In the genomic region with DNA sequence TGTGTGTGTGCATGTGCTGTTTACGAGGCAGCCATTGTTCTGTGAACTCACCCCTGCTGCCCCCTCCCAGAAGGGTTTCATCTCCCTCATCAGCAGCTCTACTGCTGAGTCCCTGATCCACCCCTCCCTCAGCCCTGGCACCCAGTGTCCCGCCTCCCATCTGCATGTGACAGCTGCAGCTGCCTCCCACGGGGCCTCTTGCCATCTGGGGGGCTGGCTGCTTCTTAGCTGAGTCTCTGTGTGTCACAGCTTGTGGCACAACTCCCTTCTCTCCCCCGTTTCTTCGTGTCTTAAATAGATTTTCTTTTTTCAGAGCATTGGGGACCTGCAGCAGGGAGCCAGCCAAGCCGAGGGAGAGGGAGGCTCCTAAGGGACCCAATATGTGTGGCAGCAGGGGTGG, we compare ENCODE assay signal across 8 mouse cellular contexts.
A peak's percentile ranks its signal among the peaks of the same experiment; 100 is the strongest.
DNase-seq lines count a peak whose midpoint lies in the region; ATAC-seq and TF ChIP-seq lines count a peak whose summit lies in the region.

No protein-coding gene starts in this region.

- H3K27me3 ChIP-seq in neural tube, embryonic 15.5 days (replicated peaks), result no peaks in the 10 kb centered on the region
- no peaks in the 10 kb centered on the region for H3K27me3 ChIP-seq in heart, embryonic 12.5 days (replicated peaks)
- no peaks in the 10 kb centered on the region for H3K27me3 ChIP-seq in stomach, postnatal 0 days (ENCODE audit: control insufficient read depth, insufficient read depth, low read length)

- no peak overlapping the region for H3K4me2 ChIP-seq in neural tube, embryonic 15.5 days
- no peak overlapping the region for H3K4me2 ChIP-seq in heart, embryonic 12.5 days
- no peak overlapping the region for H3K4me2 ChIP-seq in stomach, postnatal 0 days (replicated peaks; ENCODE audit: low read depth)

- no peak overlapping the region for H3K4me3 ChIP-seq in cortical plate, adult 2 months (ENCODE audit: insufficient read depth, low read length)
- H3K4me3 ChIP-seq in neural tube, embryonic 15.5 days (replicated peaks), result no peak overlapping the region
- H3K4me3 ChIP-seq in heart, embryonic 12.5 days, result no peak overlapping the region
- H3K4me3 ChIP-seq in stomach, postnatal 0 days (ENCODE audit: low read depth, low read length), result no peak overlapping the region

- H3K4me1 ChIP-seq in cortical plate, adult 2 months (ENCODE audit: control insufficient read depth, insufficient read depth, low read length), result peaks cover 5% of the 10 kb centered on the region
- H3K4me1 ChIP-seq in neural tube, embryonic 15.5 days, result peaks cover 46% of the 10 kb centered on the region
- H3K4me1 ChIP-seq in heart, embryonic 12.5 days (replicated peaks), result peaks cover 38% of the 10 kb centered on the region
- H3K4me1 ChIP-seq in stomach, postnatal 0 days (replicated peaks; ENCODE audit: control insufficient read depth, insufficient read depth), result no peaks in the 10 kb centered on the region; the same call in 1 of the 2 replicates

- 0 out of 2 replicates have a peak overlapping the region, but pooled peaks have one; percentile 24 for H3K27ac ChIP-seq in cortical plate, adult 2 months (ENCODE audit: insufficient read depth, low read length)
- peak overlapping the region; percentile 92 for H3K27ac ChIP-seq in neural tube, embryonic 15.5 days (replicated peaks)
- H3K27ac ChIP-seq in heart, embryonic 12.5 days (ENCODE audit: poor library complexity, severe bottlenecking), result no peak overlapping the region
- no peak overlapping the region for H3K27ac ChIP-seq in stomach, postnatal 0 days (replicated peaks)

- no peak overlapping the region for H3K9ac ChIP-seq in neural tube, embryonic 15.5 days (replicated peaks)
- no peak overlapping the region for H3K9ac ChIP-seq in heart, embryonic 12.5 days
- H3K9ac ChIP-seq in stomach, postnatal 0 days (ENCODE audit: low read length), result no peak overlapping the region

- peak; percentile 89 for DNase-seq in left cerebral cortex, adult 11 months (ENCODE audit: low spot score)
- DNase-seq in adrenal gland, postnatal 25 days, result no peak
- no peak for DNase-seq in adipocyte (ENCODE audit: low spot score)
- DNase-seq in stomach, postnatal 0 days (ENCODE audit: low spot score), result no peak

- H3K36me3 ChIP-seq in neural tube, embryonic 15.5 days, result no peaks in the 10 kb centered on the region
- H3K36me3 ChIP-seq in heart, embryonic 12.5 days, result no peaks in the 10 kb centered on the region
- no peaks in the 10 kb centered on the region for H3K36me3 ChIP-seq in stomach, postnatal 0 days (ENCODE audit: control insufficient read depth, insufficient read depth, low read length)

- 21% methylated on average over 6 of the region's 6 CpGs for WGBS in neural tube, embryonic 15.5 days
- WGBS in heart, embryonic 12.5 days, result 52% methylated on average over 6 of the region's 6 CpGs
- WGBS in stomach, postnatal 0 days, result 53% methylated on average over 6 of the region's 6 CpGs

- no peaks in the 10 kb centered on the region for H3K9me3 ChIP-seq in neural tube, embryonic 15.5 days (replicated peaks)
- H3K9me3 ChIP-seq in heart, embryonic 12.5 days (replicated peaks), result no peaks in the 10 kb centered on the region
- no peaks in the 10 kb centered on the region for H3K9me3 ChIP-seq in stomach, postnatal 0 days (ENCODE audit: control insufficient read depth, low read length)

- ATAC-seq in frontal cortex, adult (ENCODE audit: low TSS enrichment), result peak; percentile 83
- no peak for ATAC-seq in neural tube, embryonic 15.5 days (ENCODE audit: low FRiP score)
- ATAC-seq in heart, embryonic 12.5 days (ENCODE audit: insufficient number of reproducible peaks, low FRiP score), result no peak
- no peak for ATAC-seq in stomach, postnatal 0 days (ENCODE audit: low FRiP score, low TSS enrichment)

- TF ChIP-seq EP300 in stomach, postnatal 0 days (optimal IDR thresholded peaks at IDR 0.05), result no peak

- TF ChIP-seq POLR2A in cortical plate, adult 2 months (IDR thresholded peaks at IDR 0.05; ENCODE audit: extremely low read depth, insufficient read depth, low read length), result no peak

- TF ChIP-seq CTCF in cortical plate, adult 2 months (IDR thresholded peaks at IDR 0.05; ENCODE audit: extremely low read depth, insufficient read depth, low read length), result no peak
- no peak for TF ChIP-seq CTCF in stomach, postnatal 0 days (IDR thresholded peaks at IDR 0.05; ENCODE audit: low read depth)

Comparison
In these comparisons a context has a peak if more than half of its experiments do, and no peak if none do; other contexts are left out.
1. H3K27ac ChIP-seq: peak in cortical plate, adult 2 months (single experiment) and neural tube, embryonic 15.5 days (single experiment); none in heart, embryonic 12.5 days (single experiment) and stomach, postnatal 0 days (single experiment).